Mouse (Mus musculus) megakaryocyte, embryonic 14.5 days (primary cell): Measurements from ENCODE around the gene Gstm3.
"Not testable (repeated sequence)": the region's sequence is repeated elsewhere in the genome, so short reads cannot be mapped to it uniquely, and the experiment has no call there.

Source experiments
- FLI1 ChIP-seq: IDR thresholded peaks from 2 replicates; pipeline ENCODE4 v1.6.1; 2012; ENCODE audit warnings: low read length, inconsistent platforms, mixed read lengths
- GATA1 ChIP-seq: IDR thresholded peaks from 3 replicates; pipeline ENCODE4 v1.6.1; 2012; ENCODE audit warnings: mixed read lengths, low read length, inconsistent platforms, borderline replicate concordance

DNA sequence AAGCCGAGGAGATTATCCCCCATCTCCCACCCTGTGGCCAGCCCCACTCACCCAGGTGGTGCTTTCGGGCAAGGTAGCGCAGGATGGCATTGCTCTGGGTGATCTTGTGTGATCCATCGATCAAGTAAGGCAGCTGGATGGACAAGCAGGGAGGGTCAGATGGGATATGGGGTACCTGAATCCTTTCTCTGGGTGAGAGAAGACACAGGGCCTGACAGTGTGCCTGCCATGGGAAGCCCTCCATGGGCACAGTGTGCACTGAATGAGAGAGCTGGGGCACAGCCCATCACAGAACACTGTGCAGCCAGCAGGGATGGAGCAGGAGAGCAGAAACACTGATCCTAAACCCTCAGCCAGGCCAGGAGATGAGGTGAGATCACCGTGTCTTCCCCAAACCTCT is 47.4 kb upstream of the Gstm3 start:
- TF ChIP-seq GATA1, FLI1: not testable (repeated sequence)
